Mouse (Mus musculus): ENCODE results near the gene Ano10.

DNA sequence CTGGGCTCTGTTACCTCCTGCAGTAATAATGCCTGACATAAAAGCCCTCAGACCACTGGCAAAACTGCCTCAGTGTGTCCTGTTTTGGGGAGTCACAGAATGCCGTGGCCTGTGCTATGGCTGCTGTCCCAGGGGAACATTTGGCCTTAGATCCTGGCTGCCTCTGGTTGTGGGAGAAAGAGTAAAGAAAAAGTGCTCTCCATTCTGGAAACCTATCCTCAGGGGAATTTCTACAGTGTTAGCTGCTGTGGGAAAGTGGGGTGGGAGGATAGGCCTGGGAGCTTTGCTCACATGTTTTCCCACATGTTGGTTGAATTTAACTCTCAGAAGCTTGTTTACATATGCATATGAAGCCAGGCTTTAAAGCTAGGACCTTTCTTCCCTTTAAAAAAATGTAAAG lies 151.0 kb downstream of the Ano10 start:
- TF ChIP-seq POLR2A (IDR thresholded peaks at IDR 0.05; ENCODE audit: borderline replicate concordance, control insufficient read depth, low read depth, low read length) = no peak
- TF ChIP-seq CTCF (IDR thresholded peaks at IDR 0.05; ENCODE audit: control insufficient read depth, insufficient read depth, low read length) = no peak

Data from bone marrow, adult 2 months (tissue).